8 mouse cellular contexts compared by ENCODE assay signal in genomic region chr5:30111126-30111525, GRCm38 (mm10). TPM values are rescaled to one million over a fixed set of nuclear protein-coding genes. Genes with fewer than 3 reads are reported as not detected.
A peak's percentile ranks its signal among the peaks of the same experiment; 100 is the strongest.
DNase-seq lines count a peak whose midpoint lies in the region; ATAC-seq and TF ChIP-seq lines count a peak whose summit lies in the region.

No protein-coding gene starts in this region.

- peaks cover 48% of the 10 kb centered on the region for H3K4me1 ChIP-seq in hindbrain, embryonic 11.5 days (replicated peaks; ENCODE audit: control insufficient read depth, insufficient read depth, low read length)
- peaks cover 0 to 6% of the 10 kb centered on the region in 2 experiments; a peak in 2 of 4 replicates for H3K4me1 ChIP-seq in liver, embryonic 14.5 days (replicated peaks; ENCODE audit: control insufficient read depth in 2 of 2, insufficient read depth in 2 of 2, low read length in 1 of 2)
- peaks cover 29% of the 10 kb centered on the region for H3K4me1 ChIP-seq in stomach, embryonic 15.5 days

- H3K9ac ChIP-seq in hindbrain, embryonic 11.5 days (ENCODE audit: low read depth, low read length) = peak overlapping the region; percentile 42
- no peak overlapping the region for H3K9ac ChIP-seq in liver, embryonic 14.5 days (replicated peaks)
- H3K9ac ChIP-seq in stomach, embryonic 15.5 days = no peak overlapping the region

- whole genome bisulfite sequencing in hindbrain, embryonic 11.5 days = 1% methylated on average over 18 of the region's 18 CpGs
- WGBS in liver, embryonic 14.5 days (ENCODE audit: insufficient replicate concordance) = under 1% methylated on average over 18 of the region's 18 CpGs
- 3% methylated on average over 18 of the region's 18 CpGs for WGBS in stomach, embryonic 15.5 days

- peak; percentile 31 to 52 for DNase-seq in adrenal gland, postnatal 36 days
- no peak for DNase-seq in adrenal gland, adult 2 months
- DNase-seq in thymus, postnatal 14 days = peak; percentile 21
- no peak for DNase-seq in thymus, postnatal 36 days
- peak; percentile 90 for DNase-seq in hindbrain, embryonic 11.5 days (ENCODE audit: low spot score)
- no peak for DNase-seq in liver, embryonic 14.5 days (ENCODE audit: low read depth in 3 of 3, low spot score in 3 of 3)
- DNase-seq in spleen, postnatal 14 days (ENCODE audit: low spot score in 2 of 2) = no peak

- H3K4me2 ChIP-seq in hindbrain, embryonic 11.5 days (replicated peaks; ENCODE audit: low read depth, low read length) = peak overlapping the region; percentile 49
- peak overlapping the region; percentile 30 for H3K4me2 ChIP-seq in liver, embryonic 14.5 days (ENCODE audit: low read depth)
- peak overlapping the region; percentile 50 for H3K4me2 ChIP-seq in stomach, embryonic 15.5 days

- H3K27me3 ChIP-seq in hindbrain, embryonic 11.5 days (ENCODE audit: control insufficient read depth, insufficient read depth, low read length) = peaks cover 15% of the 10 kb centered on the region
- H3K27me3 ChIP-seq in liver, embryonic 14.5 days (ENCODE audit: control insufficient read depth, insufficient read depth, low read length) = peaks cover 75% of the 10 kb centered on the region
- peaks cover 53% of the 10 kb centered on the region for H3K27me3 ChIP-seq in stomach, embryonic 15.5 days (replicated peaks)

- H3K36me3 ChIP-seq in hindbrain, embryonic 11.5 days (ENCODE audit: control insufficient read depth, insufficient read depth, low read length) = no peaks in the 10 kb centered on the region
- H3K36me3 ChIP-seq in liver, embryonic 14.5 days (replicated peaks; ENCODE audit: control insufficient read depth, insufficient read depth, low read depth) = no peaks in the 10 kb centered on the region
- H3K36me3 ChIP-seq in stomach, embryonic 15.5 days = no peaks in the 10 kb centered on the region

- peak overlapping the region; percentile 93 for H3K27ac ChIP-seq in hindbrain, embryonic 11.5 days (ENCODE audit: low read depth, low read length)
- H3K27ac ChIP-seq in liver, embryonic 14.5 days = no peak overlapping the region
- no peak overlapping the region for H3K27ac ChIP-seq in stomach, embryonic 15.5 days

- H3K4me3 ChIP-seq in hindbrain, embryonic 11.5 days (ENCODE audit: low read depth, low read length) = peak overlapping the region; percentile 21
- peak overlapping the region in 1 of 2 experiments; percentile 10; a peak in 1 of 4 replicates for H3K4me3 ChIP-seq in liver, embryonic 14.5 days (ENCODE audit: insufficient read depth in 1 of 2, low read depth in 2 of 2, low read length in 2 of 2)
- H3K4me3 ChIP-seq in stomach, embryonic 15.5 days (replicated peaks) = peak overlapping the region; percentile 26; the same call in 1 of the 2 replicates

- ATAC-seq in hindbrain, embryonic 11.5 days (ENCODE audit: low FRiP score) = peak; percentile 52
- ATAC-seq in liver, embryonic 14.5 days (ENCODE audit: insufficient read depth) = peak; percentile 34; the same call in 1 of the 2 replicates
- peak; percentile 45; the same call in 1 of the 2 replicates for ATAC-seq in stomach, embryonic 15.5 days (ENCODE audit: insufficient read depth, low FRiP score, low read depth)

- no peak for TF ChIP-seq EP300 in liver, embryonic 14.5 days (IDR thresholded peaks at IDR 0.05; ENCODE audit: low read depth)

- no peaks in the 10 kb centered on the region for H3K9me3 ChIP-seq in hindbrain, embryonic 11.5 days (ENCODE audit: control insufficient read depth, low read length)
- H3K9me3 ChIP-seq in liver, embryonic 14.5 days (ENCODE audit: control insufficient read depth, low read length) = no peaks in the 10 kb centered on the region
- no peaks in the 10 kb centered on the region for H3K9me3 ChIP-seq in stomach, embryonic 15.5 days

- TF ChIP-seq CTCF in liver, embryonic 14.5 days (IDR thresholded peaks at IDR 0.05; ENCODE audit: low read depth) = peak; percentile 52

RNA-seq across cellular contexts. Expression of gene 3110082J24Rik, which starts 5.2 kb away (rescaled TPM):
- not detected for total RNA-seq in adrenal gland, postnatal 36 days (2021)
- not detected for total RNA-seq in adrenal gland, adult 2 months (2021)
- polyA plus RNA-seq in adrenal gland, adult 2 months (2012; rRNA removed) = not detected in 2 replicates
- polyA plus RNA-seq in hindbrain, embryonic 11.5 days (2014; fragmentation: Nextera tagmentation; extraction: Ambion mirVana) = 6.3 and 6.5 TPM in 2 replicates
- polyA plus RNA-seq in liver, embryonic 14.5 days (2012; rRNA removed) = not detected in 2 replicates
- not detected in 2 replicates for polyA plus RNA-seq in liver, embryonic 14.5 days (2014; fragmentation: Nextera tagmentation; extraction: Ambion mirVana)
- polyA plus RNA-seq in stomach, embryonic 15.5 days (2015; fragmentation: Nextera tagmentation; extraction: Ambion mirVana) = not detected in 2 replicates

RNA-seq across cellular contexts. Expression of gene Garem2, which starts 6.2 kb away (rescaled TPM):
- not detected for total RNA-seq in adrenal gland, postnatal 36 days (2021)
- under 1 TPM in 1 of 2 experiments, not detected in 1; 0.10 TPM for total RNA-seq in adrenal gland, adult 2 months (2021)
- polyA plus RNA-seq in adrenal gland, adult 2 months (2012; rRNA removed) = 0.11 TPM in 1 of 2 replicates, not detected in the other
- 18.2 and 20.3 TPM in 2 replicates for polyA plus RNA-seq in hindbrain, embryonic 11.5 days (2014; fragmentation: Nextera tagmentation; extraction: Ambion mirVana)
- polyA plus RNA-seq in liver, embryonic 14.5 days (2012; rRNA removed) = 0.03 and 0.04 TPM in 2 replicates
- 0.05 TPM in 1 of 2 replicates, not detected in the other for polyA plus RNA-seq in liver, embryonic 14.5 days (2014; fragmentation: Nextera tagmentation; extraction: Ambion mirVana)
- 0.30 and 0.59 TPM in 2 replicates for polyA plus RNA-seq in stomach, embryonic 15.5 days (2015; fragmentation: Nextera tagmentation; extraction: Ambion mirVana)

RNA-seq across cellular contexts. Expression of gene Tyms, which starts 37.7 kb away (rescaled TPM):
- total RNA-seq in adrenal gland, postnatal 36 days (2021) = 10 to 100 TPM; 21.3 to 22.2 TPM
- total RNA-seq in adrenal gland, adult 2 months (2021) = 10 to 100 TPM; 15.4 to 19.9 TPM
- polyA plus RNA-seq in adrenal gland, adult 2 months (2012; rRNA removed) = 17.8 and 17.9 TPM in 2 replicates
- 229 and 235 TPM in 2 replicates for polyA plus RNA-seq in hindbrain, embryonic 11.5 days (2014; fragmentation: Nextera tagmentation; extraction: Ambion mirVana)
- polyA plus RNA-seq in liver, embryonic 14.5 days (2012; rRNA removed) = 38.1 and 119 TPM in 2 replicates
- 252 and 265 TPM in 2 replicates for polyA plus RNA-seq in liver, embryonic 14.5 days (2014; fragmentation: Nextera tagmentation; extraction: Ambion mirVana)
- polyA plus RNA-seq in stomach, embryonic 15.5 days (2015; fragmentation: Nextera tagmentation; extraction: Ambion mirVana) = 240 and 284 TPM in 2 replicates

RNA-seq across cellular contexts. Expression of gene Hadha, which starts 43.8 kb away (rescaled TPM):
- total RNA-seq in adrenal gland, postnatal 36 days (2021) = 100 to 1,000 TPM; 505 to 525 TPM
- total RNA-seq in adrenal gland, adult 2 months (2021) = 100 to 1,000 TPM; 558 to 581 TPM
- 72.9 and 82.6 TPM in 2 replicates for polyA plus RNA-seq in adrenal gland, adult 2 months (2012; rRNA removed)
- polyA plus RNA-seq in hindbrain, embryonic 11.5 days (2014; fragmentation: Nextera tagmentation; extraction: Ambion mirVana) = 59.4 and 81.2 TPM in 2 replicates
- 28.3 and 40.0 TPM in 2 replicates for polyA plus RNA-seq in liver, embryonic 14.5 days (2012; rRNA removed)
- polyA plus RNA-seq in liver, embryonic 14.5 days (2014; fragmentation: Nextera tagmentation; extraction: Ambion mirVana) = 73.9 and 84.9 TPM in 2 replicates
- 142 and 153 TPM in 2 replicates for polyA plus RNA-seq in stomach, embryonic 15.5 days (2015; fragmentation: Nextera tagmentation; extraction: Ambion mirVana)

RNA-seq across cellular contexts. Expression of gene Hadhb, which starts 43.9 kb away (rescaled TPM):
- 100 to 1,000 TPM; 827 to 996 TPM for total RNA-seq in adrenal gland, postnatal 36 days (2021)
- total RNA-seq in adrenal gland, adult 2 months (2021) = 1,000 to 10,000 TPM in 1 of 2 experiments, 100 to 1,000 TPM in 1; 944 to 1,072 TPM
- polyA plus RNA-seq in adrenal gland, adult 2 months (2012; rRNA removed) = 65.7 and 66.9 TPM in 2 replicates
- 99.9 and 106 TPM in 2 replicates for polyA plus RNA-seq in hindbrain, embryonic 11.5 days (2014; fragmentation: Nextera tagmentation; extraction: Ambion mirVana)
- 42.0 and 60.7 TPM in 2 replicates for polyA plus RNA-seq in liver, embryonic 14.5 days (2012; rRNA removed)
- polyA plus RNA-seq in liver, embryonic 14.5 days (2014; fragmentation: Nextera tagmentation; extraction: Ambion mirVana) = 123 and 126 TPM in 2 replicates
- 156 and 196 TPM in 2 replicates for polyA plus RNA-seq in stomach, embryonic 15.5 days (2015; fragmentation: Nextera tagmentation; extraction: Ambion mirVana)

Comparison
In these comparisons a context has a peak if more than half of its experiments do, and no peak if none do; other contexts are left out.
1. DNase-seq: peak in adrenal gland, postnatal 36 days (2 of 2), thymus, postnatal 14 days (single experiment) and hindbrain, embryonic 11.5 days (single experiment); none in adrenal gland, adult 2 months (single experiment), thymus, postnatal 36 days (0 of 2), liver, embryonic 14.5 days (0 of 3) and spleen, postnatal 14 days (0 of 2).
2. RNA of gene Garem2, which starts 6.2 kb away (polyA plus RNA-seq): 18.2 to 20.3 TPM in hindbrain, embryonic 11.5 days; 0.30 to 0.59 TPM in stomach, embryonic 15.5 days, 0.11 TPM in adrenal gland, adult 2 months and 0.03 to 0.05 TPM in liver, embryonic 14.5 days; every median in the first group is over 10 times any median in the second.
3. Peak in every context shown above with its lines, with median percentiles within 50 percentile points of each other: ATAC-seq and H3K4me2 ChIP-seq.